Mouse (Mus musculus) natural killer cell, adult 2 months (primary cell): ENCODE data around the gene Fads2.
"Not testable (repeated sequence)": the region's sequence is repeated elsewhere in the genome, so short reads cannot be mapped to it uniquely, and the experiment has no call there.

ENCODE experiments used
- DNase-seq, 2 experiments: peaks; one replicate each; pipeline ENCODE4 v3.0.0; 2022; ENCODE audit warnings: low spot score in 2 of 2

Gene Fads2

DNA sequence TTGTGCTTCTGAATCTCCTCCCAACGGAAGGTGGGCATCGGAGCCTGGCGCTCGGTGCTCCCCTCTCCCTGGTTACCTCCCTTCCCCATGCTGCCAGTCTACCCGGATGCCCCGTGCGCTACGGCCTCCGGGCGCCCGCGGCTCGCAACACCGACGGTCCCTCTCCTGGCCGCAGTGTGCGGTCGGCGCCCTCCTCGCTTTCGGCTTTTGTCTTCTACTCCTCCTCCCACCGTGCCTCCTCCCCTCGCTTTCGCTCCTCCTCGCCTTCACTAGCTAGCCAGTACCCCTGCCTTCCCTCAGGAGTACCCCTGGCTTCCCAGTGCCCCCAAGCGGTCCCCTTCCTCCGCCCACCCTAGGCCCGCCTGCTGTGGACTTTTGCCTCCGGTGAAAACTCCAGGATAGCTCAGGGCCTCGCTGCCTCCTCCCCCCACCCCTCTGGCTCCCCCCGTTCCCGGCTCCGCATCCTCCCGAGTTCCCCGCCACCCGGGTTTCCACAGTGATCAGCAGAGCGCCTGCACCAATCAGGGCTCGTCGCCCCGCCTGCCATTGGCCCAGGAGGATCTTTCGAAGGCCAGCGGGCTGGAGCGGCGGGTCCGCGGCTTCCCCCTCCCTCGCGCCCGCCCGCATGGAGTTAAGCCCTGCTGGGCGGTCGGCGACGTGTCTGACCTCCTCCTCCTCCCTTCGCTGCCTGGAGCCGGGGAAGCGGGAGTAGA is at the start of gene Fads2:
Gene Fads2 (minus strand): TSS at position 406 of the 713 bp plus-strand sequence.
- peak in 1 of 2 experiments; percentile 13 for DNase-seq

DNA sequence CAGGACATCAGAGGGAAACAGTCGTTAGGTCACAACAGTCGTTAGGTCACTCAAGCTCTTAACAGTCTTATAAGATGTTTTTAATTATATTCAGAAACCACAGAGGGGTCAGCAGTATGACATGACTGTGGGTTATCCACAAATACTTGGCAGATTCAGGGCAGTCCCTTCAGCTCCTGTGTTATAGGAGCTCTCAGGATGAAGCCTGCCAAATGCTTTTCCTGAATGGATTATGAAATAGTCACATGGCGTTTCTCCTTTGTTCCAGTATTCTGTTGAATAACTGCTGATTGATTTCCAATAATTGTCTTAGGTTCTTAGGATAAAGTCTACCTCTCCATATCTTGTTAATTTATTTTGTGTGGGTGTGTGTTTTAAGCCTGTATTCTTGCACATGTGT is 47.6 kb upstream of the Fads2 start:
- no peak for DNase-seq

DNA sequence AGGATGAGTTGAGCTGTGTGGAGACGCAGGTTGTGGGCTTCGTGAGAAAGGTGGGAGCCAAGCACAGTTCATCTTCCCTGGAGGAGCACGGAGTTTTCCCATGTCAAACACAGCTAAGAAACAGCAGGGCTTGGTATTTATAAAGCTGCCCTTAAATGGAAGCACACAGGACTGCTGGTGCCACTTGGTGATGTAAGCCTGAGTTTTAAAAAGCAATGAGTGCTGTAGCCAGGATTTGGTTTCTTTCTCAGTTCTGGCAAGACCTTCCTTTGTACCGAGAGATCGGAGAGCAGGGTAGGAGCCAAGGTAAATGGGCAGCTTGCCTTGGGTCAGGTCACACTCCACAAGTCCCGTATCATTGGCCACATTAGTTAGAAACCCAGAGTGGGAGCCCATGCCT is 47.0 kb upstream of the Fads2 start:
- no peak for DNase-seq

DNA sequence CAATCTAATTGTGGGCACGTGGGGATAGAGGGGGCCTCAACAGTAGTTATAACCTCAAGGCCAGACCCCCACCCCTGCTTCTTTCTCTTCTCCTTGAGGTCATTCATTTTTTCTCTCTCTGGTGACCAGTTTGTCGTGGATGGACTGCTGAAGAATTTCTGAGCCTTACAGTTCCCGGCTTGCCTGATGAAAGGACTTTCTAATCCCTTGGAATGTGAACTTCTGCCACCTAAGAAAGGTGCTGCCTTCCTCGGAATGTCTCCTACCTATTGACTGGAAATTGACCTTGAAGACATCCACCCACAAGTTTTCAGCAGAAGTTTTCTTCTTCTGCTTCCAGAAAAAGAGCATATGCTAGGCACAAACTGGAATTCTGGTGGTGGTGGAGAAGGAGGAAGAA is 42.9 kb upstream of the Fads2 start:
- no peak for DNase-seq

DNA sequence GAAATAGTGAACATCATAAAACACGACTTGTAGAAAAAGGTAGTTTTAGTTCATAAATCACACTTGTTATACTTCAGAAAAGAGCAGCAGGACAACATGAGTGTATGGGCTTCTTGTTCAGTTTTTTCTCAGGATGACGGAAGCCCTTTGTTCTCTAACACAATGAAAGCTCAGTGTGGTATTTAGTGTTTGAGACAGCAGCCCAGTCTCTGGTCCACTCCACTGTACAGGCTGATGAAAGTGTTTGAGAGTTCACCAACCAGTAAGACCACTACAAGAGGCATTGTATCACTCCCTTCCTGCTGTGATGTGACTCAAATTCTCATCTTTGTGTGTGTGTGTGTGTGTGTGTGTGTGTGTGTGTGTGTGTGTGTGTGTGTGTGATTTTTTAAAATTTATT is 42.1 kb upstream of the Fads2 start:
- no peak for DNase-seq

DNA sequence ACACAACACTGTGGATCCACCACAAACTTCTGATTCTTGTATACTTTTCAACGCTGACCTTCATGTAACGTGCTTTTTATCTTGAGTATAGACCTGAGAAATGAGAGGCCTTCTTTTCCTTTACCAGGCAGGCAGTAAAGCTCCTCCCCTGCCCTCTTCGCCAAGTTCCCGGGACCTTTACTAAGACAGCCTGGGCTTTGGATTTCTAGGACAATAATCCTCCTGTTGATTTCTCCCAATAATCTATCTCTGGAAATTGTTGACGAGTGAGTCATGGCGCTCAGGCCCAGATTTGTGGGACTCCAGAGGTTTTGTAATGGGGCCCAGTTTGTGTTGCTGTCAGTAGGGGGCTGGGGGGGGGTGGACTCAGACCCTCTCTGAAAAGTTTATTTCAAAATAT is 38.2 kb upstream of the Fads2 start:
- no peak for DNase-seq

DNA sequence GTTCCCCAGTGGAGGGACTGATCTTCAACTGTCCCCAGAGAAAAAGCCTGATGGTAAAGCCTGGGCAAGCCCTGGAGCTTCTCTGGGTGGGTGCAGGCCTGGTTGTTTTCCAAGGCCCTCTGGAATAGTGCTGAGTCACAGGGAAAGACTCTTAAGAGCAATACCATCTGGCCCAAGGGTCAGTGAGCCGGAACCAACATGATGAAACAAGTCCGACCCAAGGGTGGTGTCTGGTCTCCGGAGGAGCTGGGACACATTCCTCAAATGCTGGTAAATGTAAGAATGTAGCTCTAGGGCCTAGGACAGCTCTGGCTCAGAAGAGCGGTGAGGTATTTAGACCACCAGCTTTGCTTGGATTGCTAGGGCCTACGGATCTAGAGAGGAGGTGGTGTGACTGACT is 35.9 kb upstream of the Fads2 start:
- no peak for DNase-seq

DNA sequence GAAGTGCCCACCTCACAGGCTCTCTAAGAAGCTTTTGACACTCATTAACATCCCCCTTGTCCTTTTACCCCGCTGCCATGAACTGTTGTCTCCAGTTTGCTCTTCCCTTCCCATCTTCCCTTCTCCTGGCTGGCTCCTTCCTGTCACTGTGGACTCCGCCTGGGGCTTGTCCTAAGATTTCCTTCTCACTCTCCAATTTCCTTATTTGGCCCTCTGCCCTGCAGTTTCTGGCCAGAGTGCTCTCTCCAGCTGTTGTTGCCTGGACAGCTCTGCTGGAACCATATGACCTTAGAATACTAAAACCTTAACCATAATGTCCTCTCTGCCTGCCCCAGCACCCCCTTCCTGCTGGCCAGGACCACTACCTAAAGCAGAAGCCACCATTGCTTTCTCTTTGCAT is 33.1 kb upstream of the Fads2 start:
- no peak for DNase-seq

DNA sequence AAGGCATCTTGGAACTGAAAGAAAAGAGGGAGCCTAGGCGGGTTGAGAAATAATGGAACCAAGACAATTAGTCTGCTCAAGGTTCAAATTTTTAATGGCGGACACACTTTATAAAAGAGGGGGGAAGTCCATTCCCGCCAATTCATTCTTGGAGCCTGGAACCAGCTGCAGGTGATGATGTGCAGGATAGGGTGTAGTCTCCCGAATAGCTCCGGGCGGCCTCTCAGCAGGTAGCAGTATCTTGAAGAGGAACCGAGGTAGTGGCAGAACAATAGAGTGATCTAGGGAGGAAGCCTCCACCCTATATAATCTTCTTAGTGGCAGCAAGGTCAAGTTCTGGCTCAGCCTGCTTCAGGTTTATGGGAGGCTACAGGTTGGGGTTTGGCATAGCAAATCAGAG is 28.0 kb upstream of the Fads2 start:
- not testable (repeated sequence) for DNase-seq

DNA sequence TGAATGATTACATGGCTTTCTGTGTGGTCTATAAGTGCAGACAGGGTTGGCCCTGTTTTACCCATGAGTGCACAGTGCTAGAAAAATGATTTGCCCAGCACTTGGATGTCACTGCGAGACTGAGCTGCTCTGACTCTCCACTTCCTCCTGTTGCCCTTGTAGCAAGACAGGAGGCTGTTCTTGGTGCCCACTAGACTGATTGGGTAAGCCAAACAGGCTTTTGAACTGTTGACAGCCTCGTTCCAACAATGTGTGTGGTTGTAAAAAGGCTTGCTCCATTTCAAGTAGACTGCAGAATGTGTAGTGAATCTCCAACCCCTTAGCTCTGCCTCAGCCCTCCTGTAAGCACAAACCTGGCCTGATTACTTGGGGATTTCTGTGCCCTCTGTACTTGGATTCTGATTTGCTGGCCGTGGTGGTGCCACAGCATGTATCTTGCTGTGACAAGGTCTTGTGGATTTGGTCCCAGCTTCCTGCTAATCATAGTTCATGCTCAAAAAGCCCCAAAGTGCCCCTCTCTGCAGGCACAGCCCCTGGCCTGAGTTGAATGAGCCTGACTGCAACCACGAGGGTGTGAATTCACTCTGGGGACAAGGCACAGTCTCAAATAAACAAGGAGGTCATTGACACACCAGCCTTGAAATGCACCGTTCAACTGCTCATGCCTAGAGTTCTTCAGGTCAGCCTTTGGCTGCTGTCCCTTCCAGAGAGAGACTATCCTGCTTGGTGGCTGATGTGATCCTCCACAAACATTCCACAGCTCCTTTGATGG is 25.1 kb upstream of the Fads2 start:
- DNase-seq: no peak

DNA sequence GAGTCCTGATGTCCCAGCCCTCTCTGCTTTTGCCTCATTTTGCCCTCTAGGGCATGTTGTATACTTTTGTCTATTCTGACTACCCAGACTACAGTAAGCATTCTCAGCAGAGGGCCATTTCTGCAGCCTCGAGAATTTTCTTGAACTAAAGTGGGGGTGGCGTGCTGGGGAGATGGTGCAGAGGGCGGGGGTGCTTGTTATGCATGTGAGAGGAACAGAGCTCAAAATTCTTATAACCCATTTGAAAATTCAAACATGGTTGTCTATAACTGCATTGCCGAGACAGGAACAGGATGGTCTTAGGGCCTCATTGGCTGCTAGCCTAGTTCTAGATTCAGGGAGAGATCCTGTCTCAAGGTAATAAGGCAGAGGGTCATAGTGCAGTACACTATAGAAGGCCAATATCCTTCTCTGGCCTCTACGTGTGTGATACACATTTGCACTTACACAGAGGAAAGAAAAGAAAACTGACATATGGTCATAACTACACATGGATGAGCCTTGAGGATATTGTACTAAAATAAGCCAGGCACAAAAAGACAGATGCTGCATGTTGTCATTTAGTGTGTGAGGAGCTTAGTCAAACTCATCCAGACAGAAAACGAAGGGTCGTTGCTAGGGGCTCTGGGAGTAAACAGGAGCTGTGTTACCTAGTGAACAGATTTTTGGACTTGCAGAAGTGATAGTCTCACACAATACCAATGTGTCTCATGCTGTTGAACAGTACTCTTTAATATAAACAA is 22.5 kb upstream of the Fads2 start:
- no peak for DNase-seq

DNA sequence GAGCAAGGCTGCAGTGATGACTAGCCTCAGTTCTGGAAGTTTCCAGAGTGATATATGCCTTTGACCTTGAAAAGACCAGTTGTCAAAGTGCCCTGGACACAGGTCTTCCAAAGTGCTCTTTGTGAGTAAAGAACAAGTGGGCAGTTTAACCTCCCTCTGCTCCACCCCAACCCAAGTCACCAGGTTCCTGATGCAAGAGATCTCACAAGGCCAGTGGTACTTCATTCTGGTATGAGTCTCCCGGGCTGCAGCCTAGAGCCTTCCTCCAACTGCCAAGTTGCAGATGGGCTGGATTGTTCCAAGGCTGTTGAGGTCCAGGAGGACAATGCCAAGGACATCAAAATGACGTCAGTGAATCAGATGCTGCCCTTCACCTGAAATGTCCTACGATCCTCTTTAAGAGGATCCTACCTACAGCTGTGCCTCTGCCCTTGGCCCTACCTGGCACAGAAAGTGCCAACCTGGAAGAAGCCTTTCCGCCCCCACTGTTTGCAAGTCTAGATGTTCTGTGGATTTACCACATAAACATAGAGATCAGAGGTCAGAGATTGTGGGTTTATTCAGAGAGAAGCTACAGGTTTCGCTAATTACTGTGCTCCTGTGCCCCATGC is 20.6 kb upstream of the Fads2 start:
- DNase-seq: no peak

DNA sequence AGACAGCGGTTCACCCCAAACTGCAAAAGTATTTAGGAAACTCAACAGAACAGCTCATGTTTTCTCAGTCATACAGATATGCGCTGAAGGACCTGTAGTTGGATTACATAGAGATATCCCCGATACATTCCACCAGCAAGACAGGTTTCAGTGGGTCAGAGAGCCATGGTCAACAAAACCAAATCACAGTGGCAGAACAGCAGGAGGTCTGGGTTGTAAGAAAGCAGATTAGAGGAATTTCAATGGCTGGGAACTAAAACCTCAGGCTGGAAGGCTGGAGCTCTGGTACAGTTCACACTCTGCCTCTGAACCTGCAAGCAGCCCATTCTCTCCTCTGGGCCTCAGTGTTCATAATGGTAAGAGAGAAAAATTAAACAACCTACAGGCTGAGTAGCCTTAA is 15.1 kb upstream of the Fads2 start:
- DNase-seq: no peak

DNA sequence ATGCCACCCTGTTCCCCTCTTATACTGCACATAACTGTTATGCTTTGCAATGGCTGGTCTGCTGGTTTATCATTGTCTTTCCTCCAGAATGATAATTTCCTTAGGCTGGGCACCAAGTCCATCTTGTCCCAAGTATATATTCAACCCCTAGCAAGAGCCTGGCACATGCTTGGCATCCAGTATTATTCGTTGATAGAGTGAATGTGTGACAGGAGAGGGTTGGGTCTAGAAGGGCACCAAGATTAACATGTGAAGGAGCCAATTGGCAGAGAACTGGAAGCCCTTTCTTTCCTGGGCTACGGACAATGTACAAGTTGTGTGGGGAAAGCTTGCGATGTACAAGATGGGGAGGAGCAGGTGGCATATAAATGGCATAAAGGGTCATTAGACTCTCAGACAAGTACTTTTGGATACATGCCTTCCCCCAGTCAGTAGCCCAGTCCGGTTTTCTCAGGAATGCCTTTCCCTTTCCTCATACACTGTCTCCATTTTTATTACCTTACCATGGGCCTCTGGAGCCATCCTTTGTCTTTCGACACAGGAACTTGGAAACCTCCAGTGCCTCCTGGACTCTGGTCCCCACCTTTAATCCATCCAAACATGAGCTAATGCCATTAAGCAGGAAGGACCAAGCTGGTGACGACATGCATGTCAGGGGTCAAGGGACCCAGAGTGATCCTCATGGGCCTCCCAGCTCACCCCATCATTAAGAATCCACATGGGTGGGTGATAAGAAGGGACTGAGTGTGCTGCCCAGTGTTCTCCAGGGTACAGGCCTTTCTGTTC is 14.0 kb upstream of the Fads2 start:
- DNase-seq: no peak

DNA sequence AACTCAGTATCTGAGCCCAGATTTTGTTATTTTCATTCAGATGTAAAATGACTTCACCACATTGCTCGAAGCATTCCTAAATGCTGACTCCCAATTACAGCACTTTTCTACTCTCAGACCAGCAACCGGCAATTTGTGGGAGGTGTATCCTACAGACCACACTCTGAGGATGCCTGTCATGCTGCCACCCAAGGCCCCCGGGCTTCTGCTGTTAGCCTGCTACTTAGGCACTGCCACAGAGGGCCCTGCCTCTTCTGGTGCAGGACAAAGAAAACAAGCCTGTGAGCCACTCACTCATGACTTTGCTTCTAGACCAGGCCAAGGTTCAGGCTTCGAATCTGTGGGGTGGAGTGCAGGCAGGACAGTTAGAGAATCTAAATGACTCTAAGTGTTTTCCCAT is 11.4 kb upstream of the Fads2 start:
- no peak for DNase-seq

DNA sequence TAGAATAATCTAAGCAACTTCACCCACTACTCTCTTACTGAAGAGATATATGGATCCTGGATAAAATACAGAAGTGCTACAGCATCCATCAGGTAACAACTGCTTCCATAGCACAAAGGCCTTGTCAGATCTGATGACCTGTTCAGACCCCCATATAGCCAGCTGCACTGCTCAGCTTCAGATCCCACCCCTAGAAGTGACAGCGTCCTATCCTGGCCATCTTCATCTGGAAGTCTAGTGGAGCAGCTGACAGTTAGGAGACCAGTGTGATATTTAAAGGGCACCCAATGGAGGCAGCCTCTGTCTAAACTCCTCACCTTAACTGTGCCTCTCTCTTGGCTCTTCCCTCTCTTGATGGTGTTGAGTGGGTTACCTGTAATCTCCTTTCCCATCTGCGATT is 7.1 kb upstream of the Fads2 start:
- no peak for DNase-seq

DNA sequence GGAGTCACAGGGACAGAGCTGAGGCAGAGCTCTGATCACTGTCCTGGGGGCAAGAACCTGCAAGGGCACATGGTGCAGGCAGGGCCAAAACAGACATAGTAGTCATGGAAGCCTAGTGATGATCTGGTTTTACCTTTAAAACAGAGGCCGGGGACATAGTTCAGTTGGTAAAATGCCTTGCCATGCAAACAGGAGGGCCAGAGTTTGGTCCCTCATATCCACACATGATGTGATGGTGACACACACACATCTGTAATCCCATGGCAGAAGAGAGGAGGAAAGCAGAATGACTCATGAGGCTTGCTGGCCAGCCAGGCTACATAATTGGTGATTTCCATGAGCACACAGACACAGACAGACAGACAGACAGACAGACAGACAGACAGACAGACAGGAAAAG is 6.6 kb upstream of the Fads2 start:
- DNase-seq: no peak

DNA sequence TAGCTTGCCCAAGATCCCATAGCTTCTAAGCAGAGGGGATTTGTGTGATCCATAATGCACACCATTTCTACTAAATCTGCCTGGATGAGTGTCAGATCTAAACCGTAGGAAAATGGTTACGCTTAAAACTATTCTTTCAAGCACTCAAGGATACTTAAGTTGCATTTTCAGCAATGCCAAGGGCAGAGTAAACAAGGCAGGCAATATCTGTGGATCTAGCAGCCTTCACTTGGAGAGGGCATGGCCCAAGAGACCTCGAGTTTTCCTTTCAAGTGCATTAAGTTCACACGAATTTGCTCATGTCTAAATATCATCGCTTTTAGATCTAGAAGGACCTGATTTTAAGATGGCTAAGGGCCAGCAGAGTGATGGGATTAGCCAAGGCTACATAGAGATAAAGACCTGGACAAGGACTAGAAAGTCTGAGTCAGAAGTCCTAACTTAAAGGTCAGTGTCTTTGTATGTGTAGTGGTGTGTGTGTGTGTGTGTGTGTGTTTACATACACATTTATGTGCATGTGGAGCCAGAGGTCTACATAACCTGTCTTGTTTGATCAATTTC is 5.6 kb upstream of the Fads2 start:
- DNase-seq: no peak

DNA sequence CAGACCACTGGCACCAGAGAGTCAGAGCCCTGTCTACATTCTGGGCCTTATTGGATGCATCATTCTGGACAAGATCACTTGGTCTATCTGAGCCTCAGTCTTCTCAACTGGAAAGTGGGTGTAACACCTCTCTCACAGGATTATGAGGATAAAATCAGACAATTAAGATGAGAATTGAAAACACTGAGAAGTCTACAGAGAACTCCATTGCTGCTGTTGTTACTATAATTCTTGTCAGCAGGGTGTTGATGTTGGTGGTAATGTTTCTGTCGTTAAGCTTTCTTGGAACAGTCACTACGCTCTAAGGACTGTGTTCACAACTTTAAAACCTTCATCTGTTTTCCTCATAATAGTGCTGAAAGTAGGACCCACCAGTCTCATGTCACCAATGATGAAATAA is 5.1 kb upstream of the Fads2 start:
- DNase-seq: no peak

DNA sequence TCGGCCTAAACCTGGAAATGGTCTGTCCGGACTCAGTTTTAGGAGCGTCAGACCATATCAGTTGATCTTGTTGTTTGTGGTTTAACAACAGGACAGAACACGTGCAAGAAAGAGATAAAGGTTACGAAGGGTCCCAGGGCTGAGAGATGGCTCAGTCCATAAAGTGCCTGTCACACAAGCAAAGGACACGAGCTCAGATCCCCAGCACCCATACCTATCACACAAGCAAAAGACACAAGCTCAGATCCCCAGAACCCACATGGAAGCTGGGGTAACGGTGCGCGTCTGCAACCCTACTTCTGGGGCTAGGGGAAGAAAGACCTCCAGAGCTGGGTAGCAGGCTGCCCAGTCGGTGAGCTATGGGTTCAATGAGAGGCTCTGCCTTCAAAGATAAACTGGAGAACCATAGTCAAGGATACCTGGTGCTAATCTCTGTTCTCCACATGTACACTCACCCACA is 3.5 kb upstream of the Fads2 start:
- no peak for DNase-seq

DNA sequence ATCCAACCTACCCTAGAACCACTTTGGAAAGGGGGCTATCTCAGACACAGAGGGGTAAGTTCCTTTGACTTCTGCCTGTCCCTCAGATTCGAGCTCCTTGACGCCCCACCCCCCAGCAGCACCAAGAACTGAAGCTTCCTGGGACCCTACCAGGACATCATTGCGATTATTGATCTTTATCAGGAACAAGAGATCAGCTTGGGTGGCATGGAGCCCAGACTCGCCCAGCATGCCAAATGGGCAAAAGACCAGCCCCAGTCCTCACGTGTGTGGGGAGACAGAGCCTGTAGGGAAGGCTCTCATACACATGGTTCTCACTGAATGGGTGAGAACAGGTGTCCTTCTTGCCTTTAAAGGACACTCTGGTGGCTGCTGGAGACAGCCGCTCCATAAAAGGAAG is 2.7 kb upstream of the Fads2 start:
- no peak for DNase-seq
